Mouse (Mus musculus): ENCODE measurements around the gene Kif16b. TPM values are rescaled to one million over a fixed set of nuclear protein-coding genes. Genes with fewer than 3 reads are reported as not detected.

Kif16b gene
- polyA plus RNA-seq, 1 experiment, result 13.7 TPM

DNA sequence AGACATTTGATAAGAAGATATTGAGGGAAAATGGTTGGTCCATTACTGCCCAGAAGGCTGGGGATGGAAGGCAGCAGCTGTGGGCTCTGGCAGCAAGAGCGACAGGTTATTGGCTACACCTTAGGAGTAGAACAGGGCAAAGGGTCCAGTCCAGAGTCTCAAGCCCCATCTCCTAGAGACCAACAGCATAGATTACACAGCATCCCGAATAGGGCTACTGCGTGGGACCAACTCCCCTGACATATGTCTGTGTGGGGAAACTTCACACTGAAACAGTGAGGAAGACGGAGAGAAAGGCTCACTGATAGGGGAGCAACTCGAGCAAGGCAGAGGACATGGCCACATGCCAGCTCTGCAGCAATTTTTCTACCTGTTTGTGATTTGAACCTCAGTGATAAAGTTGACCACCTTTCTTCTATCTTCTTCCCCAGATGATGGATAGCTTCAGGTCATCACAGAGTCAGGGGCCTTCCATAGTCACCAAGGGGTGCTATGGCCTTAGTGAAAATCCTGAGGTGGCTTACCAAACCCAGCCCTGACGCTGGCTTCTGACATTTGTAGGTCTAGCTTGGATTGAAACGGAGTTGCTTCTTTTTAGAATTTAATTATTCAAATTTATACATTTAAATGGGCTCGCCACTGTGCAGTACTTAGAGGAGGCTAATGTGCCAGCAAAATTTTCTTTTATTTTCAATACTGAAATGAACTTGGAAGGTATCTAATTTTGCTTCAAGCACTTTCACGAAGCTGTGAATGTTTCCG is 170.1 kb downstream of the Kif16b start:
- Histone ChIP-seq H3K27ac (replicated peaks; ENCODE audit: low read depth, low read length) (0 out of 2 replicates have a peak overlapping the region, but pooled peaks have one; percentile 9), H3K4me1 (ENCODE audit: control insufficient read depth, insufficient read depth, insufficient read length, low read length) (peaks cover 7% of the 10 kb centered on the region), H3K4me3 (ENCODE audit: insufficient read depth, low read depth, low read length) (no peak overlapping the region)

GRCm38 (mm10) chr2:142724215-142725001 is 176.9 kb downstream of the Kif16b start:
- H3K4me3 ChIP-seq (ENCODE audit: insufficient read depth, low read depth, low read length), result no peak overlapping the region
- no peaks in the 10 kb centered on the region for H3K4me1 ChIP-seq (ENCODE audit: control insufficient read depth, insufficient read depth, insufficient read length, low read length)
- H3K27ac ChIP-seq (replicated peaks; ENCODE audit: low read depth, low read length), result no peak overlapping the region

- H3K27ac ChIP-seq (replicated peaks; ENCODE audit: low read depth, low read length), result no peak overlapping the region
- H3K4me1 ChIP-seq (ENCODE audit: control insufficient read depth, insufficient read depth, insufficient read length, low read length), result no peaks in the 10 kb centered on the region
- H3K4me3 ChIP-seq (ENCODE audit: insufficient read depth, low read depth, low read length), result no peak overlapping the region
Measured at GRCm38 (mm10) chr2:142720174-142720573, 181.2 kb downstream of the Kif16b start.

GRCm38 (mm10) chr2:142718998-142719397 is 182.3 kb downstream of the Kif16b start:
- Histone ChIP-seq H3K4me1 (ENCODE audit: control insufficient read depth, insufficient read depth, insufficient read length, low read length) (no peaks in the 10 kb centered on the region), H3K4me3 (ENCODE audit: insufficient read depth, low read depth, low read length) (no peak overlapping the region), H3K27ac (replicated peaks; ENCODE audit: low read depth, low read length) (no peak overlapping the region)

GRCm38 (mm10) chr2:142717591-142717990 is 183.7 kb downstream of the Kif16b start:
- Histone ChIP-seq H3K27ac (replicated peaks; ENCODE audit: low read depth, low read length) (no peak overlapping the region), H3K4me3 (ENCODE audit: insufficient read depth, low read depth, low read length) (no peak overlapping the region), H3K4me1 (ENCODE audit: control insufficient read depth, insufficient read depth, insufficient read length, low read length) (no peaks in the 10 kb centered on the region)

DNA sequence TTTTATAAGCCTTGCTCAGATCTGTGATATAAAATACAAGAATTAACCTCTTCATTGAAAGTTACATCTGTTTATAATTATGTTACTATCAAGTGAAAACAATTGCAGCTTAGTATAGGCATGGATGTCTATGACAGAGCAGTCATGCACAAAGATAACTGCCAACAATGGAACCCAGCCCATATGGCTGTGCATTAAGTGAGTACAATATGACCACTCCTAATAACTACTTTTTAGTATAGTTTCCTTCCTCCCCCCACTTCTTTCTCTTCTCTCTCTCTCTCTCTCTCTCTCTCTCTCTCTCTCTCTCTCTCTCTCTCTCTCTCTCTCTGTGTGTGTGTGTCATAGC is 185.4 kb downstream of the Kif16b start:
- Histone ChIP-seq H3K27ac (replicated peaks; ENCODE audit: low read depth, low read length) (no peak overlapping the region), H3K4me1 (ENCODE audit: control insufficient read depth, insufficient read depth, insufficient read length, low read length) (no peaks in the 10 kb centered on the region), H3K4me3 (ENCODE audit: insufficient read depth, low read depth, low read length) (no peak overlapping the region)

- Histone ChIP-seq H3K4me3 (ENCODE audit: insufficient read depth, low read depth, low read length) (no peak overlapping the region), H3K4me1 (ENCODE audit: control insufficient read depth, insufficient read depth, insufficient read length, low read length) (no peaks in the 10 kb centered on the region)
Measured at GRCm38 (mm10) chr2:142715186-142715911, 186.0 kb downstream of the Kif16b start.

DNA sequence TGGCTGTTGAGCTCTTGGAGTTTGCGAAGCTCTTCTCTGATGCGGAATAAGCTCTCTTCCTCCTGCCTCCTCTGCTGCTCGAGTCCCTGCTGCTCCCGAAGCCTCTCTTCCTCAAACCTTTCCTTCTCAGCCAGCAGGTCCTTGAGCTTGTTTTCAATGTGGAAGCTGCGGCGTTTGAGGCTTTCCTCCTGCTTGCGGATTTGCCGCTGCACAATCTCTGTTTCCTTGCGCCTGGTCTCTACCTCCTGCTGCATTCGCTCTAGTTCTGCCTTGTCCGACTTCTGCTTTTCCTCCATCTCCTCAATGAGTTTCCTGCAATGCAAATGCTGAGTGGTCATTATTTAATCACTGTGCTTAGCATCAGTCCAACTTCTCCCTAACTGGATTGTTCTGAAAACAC is 188.6 kb downstream of the Kif16b start:
- Histone ChIP-seq H3K27ac (replicated peaks; ENCODE audit: low read depth, low read length) (no peak overlapping the region), H3K4me1 (ENCODE audit: control insufficient read depth, insufficient read depth, insufficient read length, low read length) (no peaks in the 10 kb centered on the region), H3K4me3 (ENCODE audit: insufficient read depth, low read depth, low read length) (no peak overlapping the region)

More at GRCm38 (mm10) chr2:142715186-142715911, 186.0 kb downstream of the Kif16b start:
- no peak overlapping the region for H3K27ac ChIP-seq (replicated peaks; ENCODE audit: low read depth, low read length)

DNA sequence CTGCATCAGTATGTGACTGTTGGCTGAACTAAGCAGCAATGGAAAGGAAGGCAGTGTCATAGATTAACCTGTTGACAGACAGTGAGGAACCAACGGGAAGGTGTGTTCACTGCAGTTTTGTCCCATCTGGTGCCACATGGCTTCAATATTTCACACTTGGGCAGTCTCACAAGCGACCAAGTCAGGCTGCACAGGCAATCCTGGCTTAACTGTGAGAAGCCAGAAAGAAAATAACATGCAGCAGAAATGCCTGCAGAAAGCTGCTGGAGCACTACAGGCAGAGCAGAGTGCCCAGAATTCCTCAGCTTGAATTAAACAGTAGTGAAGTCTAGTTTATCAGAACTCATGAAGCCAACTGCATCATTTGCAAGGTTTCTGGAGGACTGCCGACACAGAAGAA is 192.0 kb downstream of the Kif16b start:
- Histone ChIP-seq H3K4me3 (ENCODE audit: insufficient read depth, low read depth, low read length) (no peak overlapping the region), H3K27ac (replicated peaks; ENCODE audit: low read depth, low read length) (no peak overlapping the region), H3K4me1 (ENCODE audit: control insufficient read depth, insufficient read depth, insufficient read length, low read length) (no peaks in the 10 kb centered on the region)

- no peak overlapping the region for H3K4me3 ChIP-seq (ENCODE audit: insufficient read depth, low read depth, low read length)
- no peak overlapping the region for H3K27ac ChIP-seq (replicated peaks; ENCODE audit: low read depth, low read length)
- peaks cover 16% of the 10 kb centered on the region for H3K4me1 ChIP-seq (ENCODE audit: control insufficient read depth, insufficient read depth, insufficient read length, low read length)
Measured at GRCm38 (mm10) chr2:142700689-142701088, 200.6 kb downstream of the Kif16b start.

- Histone ChIP-seq H3K4me1 (ENCODE audit: control insufficient read depth, insufficient read depth, insufficient read length, low read length) (peaks cover 22% of the 10 kb centered on the region), H3K4me3 (ENCODE audit: insufficient read depth, low read depth, low read length) (no peak overlapping the region), H3K27ac (replicated peaks; ENCODE audit: low read depth, low read length) (no peak overlapping the region)
Measured at GRCm38 (mm10) chr2:142698650-142699049, 202.7 kb downstream of the Kif16b start.

GRCm38 (mm10) chr2:142694936-142695331 is 206.4 kb downstream of the Kif16b start:
- no peak overlapping the region for H3K4me3 ChIP-seq (ENCODE audit: insufficient read depth, low read depth, low read length)
- H3K4me1 ChIP-seq (ENCODE audit: control insufficient read depth, insufficient read depth, insufficient read length, low read length), result peaks cover 18% of the 10 kb centered on the region
- H3K27ac ChIP-seq (replicated peaks; ENCODE audit: low read depth, low read length), result no peak overlapping the region

DNA sequence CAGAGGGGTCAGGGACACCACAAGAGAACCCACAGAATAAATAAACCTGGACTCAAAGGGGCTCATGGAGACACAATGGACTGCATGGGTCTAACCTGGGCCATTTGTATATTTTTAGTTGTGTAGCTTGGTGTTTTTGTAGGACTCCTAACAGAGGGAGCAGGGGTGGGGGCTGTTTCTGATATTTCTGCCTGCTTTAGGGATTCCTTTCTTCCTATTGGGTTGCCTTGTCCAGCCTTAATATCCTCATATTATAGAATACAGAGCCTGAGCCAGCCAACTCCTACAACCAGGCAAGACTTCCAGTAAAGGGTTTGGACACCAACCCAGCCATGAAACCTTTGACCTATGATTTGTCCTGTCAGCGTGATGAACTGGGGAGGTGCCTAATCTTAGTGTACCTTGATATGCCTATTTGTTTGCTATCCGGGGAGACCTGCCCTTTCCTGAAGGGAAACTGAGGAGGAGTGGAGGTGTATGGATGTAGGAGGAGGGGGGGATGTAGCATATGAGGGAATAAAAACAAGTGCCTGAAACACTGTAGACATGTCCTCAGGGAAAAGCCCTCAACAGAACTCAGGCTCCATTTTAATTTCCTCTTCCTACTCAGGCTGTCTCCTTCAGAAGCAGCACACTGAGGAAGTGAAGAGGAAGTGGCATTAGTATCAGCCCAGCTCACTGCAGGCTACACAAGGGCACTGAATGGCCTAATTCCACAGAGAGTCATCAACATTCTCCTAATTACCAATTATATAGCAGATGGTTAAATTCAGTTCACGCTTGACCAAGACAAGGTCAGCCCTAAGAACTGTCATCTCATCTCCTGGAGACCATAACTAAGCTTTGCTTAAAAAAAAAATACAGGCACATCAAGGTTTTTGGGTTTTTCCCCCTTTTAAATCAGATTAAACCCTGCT is 207.1 kb downstream of the Kif16b start:
- no peak overlapping the region for H3K4me3 ChIP-seq (ENCODE audit: insufficient read depth, low read depth, low read length)
- H3K27ac ChIP-seq (replicated peaks; ENCODE audit: low read depth, low read length), result peak overlapping the region; percentile 41
- H3K4me1 ChIP-seq (ENCODE audit: control insufficient read depth, insufficient read depth, insufficient read length, low read length), result peaks cover 11% of the 10 kb centered on the region; the same call in 1 of the 2 replicates

- peak overlapping the region; percentile 82 for H3K27ac ChIP-seq (replicated peaks; ENCODE audit: low read depth, low read length)
Measured at GRCm38 (mm10) chr2:142693461-142693860, 207.9 kb downstream of the Kif16b start.

More at GRCm38 (mm10) chr2:142693461-142693860, 207.9 kb downstream of the Kif16b start:
- Histone ChIP-seq H3K4me1 (ENCODE audit: control insufficient read depth, insufficient read depth, insufficient read length, low read length) (peaks cover 9% of the 10 kb centered on the region; the same call in 1 of the 2 replicates), H3K4me3 (ENCODE audit: insufficient read depth, low read depth, low read length) (no peak overlapping the region)
